Mouse (Mus musculus): ENCODE measurements around the gene Lrrc73. TPM values are rescaled to one million over a fixed set of nuclear protein-coding genes. Genes with fewer than 3 reads are reported as not detected.

Gene Lrrc73
- total RNA-seq, 2 experiments from 2014 or later = 0.29 to 0.84 TPM

DNA sequence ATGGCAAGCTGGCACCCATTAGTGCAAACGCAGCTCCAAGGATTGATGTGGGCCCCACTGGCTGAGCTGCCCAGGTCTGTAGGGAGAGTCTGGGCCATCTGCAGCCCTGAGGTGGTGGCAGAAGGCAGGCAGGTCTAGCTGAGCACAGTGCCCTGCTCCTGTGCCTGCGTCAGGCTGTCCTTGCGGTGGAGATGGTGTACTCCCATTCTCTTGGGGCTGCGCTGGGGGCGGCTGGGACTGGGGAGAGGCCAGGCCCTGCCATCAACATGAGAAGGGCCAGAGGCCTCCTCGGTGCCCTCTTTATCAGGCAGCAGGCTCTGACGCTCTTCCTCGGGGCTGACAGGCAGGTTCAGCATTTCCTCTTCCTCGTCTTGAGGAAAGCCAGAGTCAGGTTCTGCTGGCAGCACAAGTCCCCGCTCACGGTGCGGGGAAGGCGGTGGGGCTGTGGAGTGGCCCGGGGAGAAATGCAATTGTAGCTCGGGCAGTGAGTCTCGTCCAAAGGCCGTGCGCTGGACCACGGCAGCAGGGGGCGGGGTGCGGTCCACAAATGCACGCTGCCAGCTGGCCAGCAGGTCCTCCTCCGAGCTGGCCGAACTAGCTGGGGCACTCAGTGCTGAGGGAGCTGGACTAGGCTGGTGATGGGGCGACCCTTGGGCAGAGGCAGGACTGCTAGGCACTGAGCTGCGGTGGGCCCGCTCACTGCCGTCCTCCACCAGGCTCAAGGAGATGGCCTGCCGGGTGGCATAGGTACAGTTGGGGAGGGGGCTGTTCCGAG lies 5.1 kb downstream of the Lrrc73 start:
- no peak for DNase-seq
- intact Hi-C loops (cut with DNase I; ENCODE audit: low total_unique reads) = no loop called here

DNA sequence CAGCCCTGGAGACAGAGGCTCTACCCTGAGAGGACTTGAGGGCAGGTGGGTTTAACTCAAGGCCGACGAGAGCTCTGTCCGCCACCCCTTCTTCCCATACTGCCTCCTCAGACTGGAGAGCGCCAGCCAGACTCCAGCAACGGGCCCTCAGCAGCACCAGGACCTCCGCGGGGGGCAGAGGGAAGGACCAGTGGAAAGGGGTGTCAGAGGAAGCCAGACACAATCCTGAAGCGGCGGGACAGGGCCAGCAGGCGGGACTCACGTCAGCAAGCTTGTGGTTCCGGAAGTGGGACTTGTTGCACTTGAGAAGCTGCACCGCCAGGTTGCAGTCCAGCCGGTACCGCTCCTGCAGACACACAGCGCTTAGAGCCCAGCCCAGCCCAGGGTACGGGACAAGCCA lies 6.3 kb downstream of the Lrrc73 start:
- DNase-seq = no peak
- intact Hi-C loops (cut with DNase I; ENCODE audit: low total_unique reads) = loop anchor here (10.0 kb wide), 1 partner anchor 125 kb away; the partner anchor contains the start of gene Zfp318

DNA sequence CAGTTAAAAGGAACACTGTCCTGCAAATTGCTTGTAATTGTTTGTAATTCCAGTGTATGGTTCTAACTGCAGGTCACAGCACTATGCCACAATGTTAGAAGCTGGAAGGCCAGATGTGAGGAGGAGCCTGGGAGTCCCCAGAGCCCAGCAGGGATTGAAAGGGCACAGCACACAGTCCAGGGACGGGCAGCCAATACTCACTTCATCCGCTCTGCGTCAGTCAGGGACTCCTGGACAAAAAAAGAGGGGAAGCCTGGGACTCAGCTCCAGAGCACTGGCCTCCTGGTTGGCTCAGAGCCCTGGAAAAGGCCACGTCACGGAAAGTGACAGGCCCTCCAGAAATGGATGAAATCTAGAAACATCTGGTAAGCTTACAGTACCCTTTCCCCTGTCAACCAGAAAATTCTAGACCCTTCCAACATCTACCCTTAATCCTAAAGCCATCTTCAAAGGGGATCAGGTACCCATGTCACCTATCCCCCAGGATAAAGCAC lies 8.9 kb downstream of the Lrrc73 start:
- intact Hi-C loops (cut with DNase I; ENCODE audit: low total_unique reads) = loop anchor here (10.0 kb wide), 1 partner anchor 123 kb away; the partner anchor contains the start of gene Zfp318
- no peak for DNase-seq

DNA sequence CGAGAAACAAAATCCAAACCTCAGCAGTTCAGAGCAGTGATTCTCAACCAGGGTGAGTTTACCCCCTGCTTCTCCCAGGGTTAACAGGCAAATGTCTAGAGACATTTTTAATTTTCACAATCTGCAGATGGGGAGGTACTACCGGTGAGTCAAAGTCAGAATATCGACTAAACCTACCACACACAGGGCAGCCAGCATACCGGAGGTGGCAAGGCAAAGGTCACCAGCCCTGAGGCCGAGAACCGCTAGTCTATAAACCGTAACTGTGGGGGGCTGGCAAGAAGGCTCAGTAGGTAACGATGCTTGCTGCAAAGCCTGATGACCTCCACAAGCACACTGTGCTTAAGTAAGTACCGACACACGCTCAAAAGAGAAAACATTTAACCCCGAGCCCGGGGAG lies 12.2 kb downstream of the Lrrc73 start:
- intact Hi-C loops (cut with DNase I; ENCODE audit: low total_unique reads) = loop anchor here (10.0 kb wide), 1 partner anchor 119 kb away; the partner anchor contains the start of gene Zfp318
- DNase-seq = no peak

DNA sequence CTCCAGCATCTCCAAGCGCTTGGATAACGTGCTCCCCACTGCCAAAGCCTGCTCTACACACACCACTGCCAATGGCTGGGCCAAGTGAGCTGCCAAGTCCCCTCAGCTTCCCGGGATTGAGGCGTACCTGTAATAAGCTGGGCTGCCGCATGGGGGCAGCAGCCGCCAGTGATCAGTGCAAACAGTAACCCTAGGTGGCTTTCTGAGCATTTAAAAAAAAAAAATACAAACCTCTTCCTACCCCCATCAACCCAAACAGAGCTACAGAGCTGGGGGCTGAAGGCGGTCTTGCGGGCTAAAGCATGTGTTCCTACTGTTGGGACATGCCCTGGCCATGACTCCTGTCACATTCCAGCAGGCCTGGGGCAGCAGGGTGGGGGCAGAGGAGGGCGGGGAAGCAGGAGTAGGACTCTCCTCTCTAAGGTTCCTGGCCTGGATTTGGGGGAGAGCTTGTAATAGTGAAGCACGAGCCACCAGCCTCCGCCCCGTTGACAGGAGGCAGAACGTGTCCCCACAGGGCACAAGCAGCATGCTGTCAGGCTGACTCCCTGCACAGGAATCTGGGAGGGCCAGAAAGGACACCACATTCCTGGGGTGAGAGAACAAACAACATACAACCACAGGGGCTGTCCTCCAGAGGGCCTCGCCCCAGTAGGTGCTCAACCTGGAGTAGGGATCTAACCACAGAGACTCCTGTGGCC lies 12.7 kb downstream of the Lrrc73 start:
- intact Hi-C loops (cut with DNase I; ENCODE audit: low total_unique reads) = loop anchor here (2.0 to 10.0 kb wide), 2 partner anchors 33 to 119 kb away; partner anchors contain the start of gene Zfp318
- DNase-seq = peak; percentile 86

DNA sequence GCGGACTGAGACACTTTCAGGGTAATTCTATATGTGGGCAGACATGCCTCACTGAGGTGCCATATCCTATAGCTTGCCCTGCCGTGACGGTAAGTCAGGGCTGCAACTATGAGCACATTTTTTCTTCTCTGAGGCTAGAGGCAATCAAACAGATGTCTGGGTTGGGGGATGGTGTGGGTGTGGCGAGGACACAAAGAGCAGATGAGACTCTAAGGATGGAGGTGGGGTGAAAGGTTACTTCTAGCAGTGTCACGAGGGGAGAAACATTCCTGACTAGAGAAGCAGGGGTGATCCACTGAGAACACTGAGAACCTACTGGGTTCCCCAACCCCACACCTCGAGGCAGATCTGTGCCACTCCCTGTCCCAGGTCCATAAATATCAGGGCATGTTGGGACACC lies 13.7 kb downstream of the Lrrc73 start:
- intact Hi-C loops (cut with DNase I; ENCODE audit: low total_unique reads) = loop anchor here (2.0 to 10.0 kb wide), 2 partner anchors 32 to 118 kb away; partner anchors contain the start of gene Zfp318
- no peak for DNase-seq

DNA sequence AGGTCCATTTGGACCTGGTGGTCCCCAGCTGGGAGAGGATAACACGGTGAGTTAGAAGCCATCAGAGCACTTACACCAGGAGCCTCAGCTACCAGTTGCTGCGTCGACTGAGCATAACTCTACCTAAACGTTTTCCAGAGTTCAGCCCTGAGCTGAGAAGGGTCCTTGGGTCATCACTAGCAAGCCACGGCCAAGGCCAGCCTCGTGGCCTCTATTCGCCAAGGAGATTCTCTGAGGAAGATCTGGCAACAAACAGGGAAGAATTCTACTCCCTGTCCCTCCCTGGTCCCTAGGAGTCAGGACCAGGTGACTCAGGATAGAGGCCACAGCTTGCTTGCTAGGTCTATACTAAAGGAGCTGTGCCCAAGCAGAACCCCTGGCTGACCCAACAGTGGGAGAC lies 14.2 kb downstream of the Lrrc73 start:
- no peak for DNase-seq
- intact Hi-C loops (cut with DNase I; ENCODE audit: low total_unique reads) = loop anchor here (2.0 to 10.0 kb wide), 2 partner anchors 31 to 117 kb away; partner anchors contain the start of gene Zfp318

DNA sequence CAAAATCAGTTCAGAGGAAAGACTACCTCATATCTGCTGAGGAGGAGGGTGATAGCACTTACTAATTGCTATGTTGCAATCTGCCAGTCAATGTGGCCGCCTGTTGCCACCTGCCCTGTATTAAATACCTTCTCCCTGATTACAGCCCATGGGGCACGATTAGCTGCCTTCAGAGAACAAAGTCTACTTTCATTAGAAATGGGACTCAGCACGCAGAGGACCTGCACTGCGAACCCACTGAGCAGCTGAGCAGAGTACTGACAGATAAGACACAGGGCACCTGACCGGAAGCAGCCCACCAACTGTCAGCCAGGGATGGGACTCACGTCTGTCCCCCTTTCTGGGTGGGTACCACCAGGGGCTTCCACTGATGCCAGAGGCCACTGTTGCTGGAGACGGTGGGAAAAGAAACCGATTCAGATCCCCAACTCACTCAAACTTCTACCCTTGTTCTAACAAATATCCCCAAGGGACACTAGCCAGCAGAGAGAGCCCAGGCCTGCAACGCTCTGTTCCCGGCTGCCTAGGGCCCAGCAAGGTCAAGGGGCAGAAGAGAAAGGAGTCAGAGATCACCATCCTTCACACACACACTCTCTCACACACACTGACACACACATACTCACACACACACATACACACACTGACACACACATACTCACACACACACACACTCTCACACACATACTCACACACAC lies 14.8 kb downstream of the Lrrc73 start:
- no peak for DNase-seq
- intact Hi-C loops (cut with DNase I; ENCODE audit: low total_unique reads) = loop anchor here (10.0 kb wide), 1 partner anchor 117 kb away; the partner anchor contains the start of gene Zfp318

DNA sequence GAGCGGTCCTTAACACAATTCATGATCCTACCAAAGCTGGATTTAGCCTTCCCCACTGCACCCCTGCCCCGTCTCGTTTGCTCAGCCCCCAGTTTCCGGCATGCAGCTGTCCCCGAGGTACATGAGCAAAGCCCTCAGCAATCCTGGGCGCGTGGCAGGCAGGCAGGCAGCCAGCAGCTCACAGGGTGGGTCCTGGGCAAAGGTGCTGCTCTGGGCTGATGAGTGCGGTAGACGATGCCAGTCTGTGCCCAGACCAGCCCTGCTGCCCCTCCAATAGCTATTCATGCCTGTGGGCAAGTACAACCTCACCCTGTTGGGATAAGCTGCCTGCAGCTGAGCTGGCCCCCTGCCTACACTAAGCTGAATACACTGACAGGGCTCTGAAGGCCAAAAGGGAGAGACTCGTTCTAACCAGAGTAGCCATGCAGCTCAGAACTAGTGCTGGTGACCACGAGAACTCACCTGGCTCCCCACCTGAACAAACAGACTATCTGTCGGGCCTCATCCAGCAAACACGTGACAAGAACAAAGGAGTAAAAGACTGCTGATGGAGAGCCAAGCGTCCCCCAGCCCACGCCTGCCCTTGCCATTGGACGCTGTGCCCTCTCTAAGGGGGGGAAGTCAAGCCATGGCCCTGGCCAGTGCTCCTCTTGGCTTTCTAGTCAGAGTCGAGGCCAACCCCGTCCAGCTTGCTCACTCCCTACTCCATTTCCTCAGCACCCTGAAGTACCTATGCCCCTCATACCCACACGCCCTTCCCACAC lies 16.6 kb downstream of the Lrrc73 start:
- peak; percentile 59 for DNase-seq
- intact Hi-C loops (cut with DNase I; ENCODE audit: low total_unique reads) = loop anchor here (10.0 kb wide), 1 partner anchor 115 kb away; the partner anchor contains the start of gene Zfp318

DNA sequence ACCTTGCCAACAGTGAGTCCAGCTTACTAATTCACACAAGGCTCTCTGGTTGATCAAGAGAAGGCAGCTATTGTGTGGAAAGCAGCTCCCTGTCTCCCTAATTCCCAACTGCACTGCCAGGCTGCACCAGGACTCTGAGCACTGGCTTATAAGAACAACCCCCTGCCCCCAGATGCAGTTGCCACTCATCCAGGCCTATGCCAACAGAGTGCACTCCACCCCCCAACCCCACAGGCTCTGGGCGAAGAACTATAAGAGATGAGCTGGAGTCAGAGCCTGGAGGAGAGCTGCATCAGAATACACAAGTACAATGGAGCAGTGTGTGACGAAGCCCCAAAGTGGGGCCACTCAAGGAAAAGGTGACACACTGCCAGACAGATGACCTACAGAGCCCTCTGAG lies 18.7 kb downstream of the Lrrc73 start:
- DNase-seq = no peak
- intact Hi-C loops (cut with DNase I; ENCODE audit: low total_unique reads) = no loop called here

DNA sequence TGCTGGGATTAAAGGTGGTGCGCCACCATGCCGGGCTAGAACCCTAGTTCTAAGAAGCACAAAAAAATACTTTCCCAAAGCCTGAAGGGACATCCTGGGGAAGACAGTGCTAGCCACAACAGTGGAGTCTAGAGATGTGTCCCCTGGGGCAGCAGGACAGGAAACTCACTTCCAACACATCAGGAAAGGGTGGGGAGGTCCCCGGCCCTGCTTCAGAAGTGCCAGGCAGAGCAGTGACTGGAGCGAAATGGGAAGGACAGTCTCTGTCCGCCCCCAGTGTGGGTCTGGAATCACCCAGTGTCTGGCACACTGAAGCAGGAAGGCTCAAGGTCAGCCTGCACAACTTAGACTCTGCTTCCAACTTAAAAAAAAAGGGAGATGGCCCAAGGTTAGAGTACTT lies 19.3 kb downstream of the Lrrc73 start:
- intact Hi-C loops (cut with DNase I; ENCODE audit: low total_unique reads) = no loop called here
- DNase-seq = no peak

DNA sequence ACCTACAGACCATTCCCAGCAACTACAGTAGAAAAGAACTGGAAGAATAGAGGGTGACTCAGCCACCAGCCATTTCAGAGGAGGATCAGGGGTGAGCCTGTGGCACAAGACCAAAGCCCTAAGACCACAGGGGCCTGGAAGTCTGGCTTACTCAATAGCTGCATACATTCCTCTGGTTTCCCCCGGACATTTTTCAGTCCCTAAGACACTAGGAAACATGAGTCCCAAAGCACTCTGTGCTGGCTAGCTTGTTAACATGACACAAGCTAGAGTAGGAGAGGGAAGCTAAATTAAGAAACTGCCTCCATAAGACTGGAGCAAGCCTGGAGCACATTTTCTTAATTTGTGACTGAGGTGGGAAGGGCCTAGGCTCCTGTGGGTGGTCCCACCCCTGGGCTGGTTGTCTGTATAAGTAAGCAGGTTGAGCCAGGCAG lies 20.5 kb downstream of the Lrrc73 start:
- DNase-seq = no peak
- intact Hi-C loops (cut with DNase I; ENCODE audit: low total_unique reads) = no loop called here

DNA sequence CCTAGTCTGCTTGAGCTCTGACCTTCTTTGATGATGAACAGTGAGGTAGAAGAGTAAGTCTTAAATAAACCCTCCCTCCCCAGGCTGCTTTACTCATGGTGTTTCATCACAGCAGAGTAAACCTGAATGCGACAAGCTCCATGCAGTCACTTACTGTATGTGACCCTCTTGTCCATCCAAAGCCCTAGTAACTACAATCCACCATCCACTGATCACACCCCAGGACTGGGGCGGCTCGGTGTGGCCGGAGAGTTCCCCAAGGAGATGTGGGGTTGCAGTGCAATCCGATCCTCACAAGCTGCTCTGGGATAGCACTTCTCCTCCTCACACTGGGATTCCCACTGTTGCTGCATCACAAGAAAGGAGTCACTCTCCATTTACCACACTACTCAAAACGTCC lies 21.1 kb downstream of the Lrrc73 start:
- intact Hi-C loops (cut with DNase I; ENCODE audit: low total_unique reads) = no loop called here
- DNase-seq = no peak

DNA sequence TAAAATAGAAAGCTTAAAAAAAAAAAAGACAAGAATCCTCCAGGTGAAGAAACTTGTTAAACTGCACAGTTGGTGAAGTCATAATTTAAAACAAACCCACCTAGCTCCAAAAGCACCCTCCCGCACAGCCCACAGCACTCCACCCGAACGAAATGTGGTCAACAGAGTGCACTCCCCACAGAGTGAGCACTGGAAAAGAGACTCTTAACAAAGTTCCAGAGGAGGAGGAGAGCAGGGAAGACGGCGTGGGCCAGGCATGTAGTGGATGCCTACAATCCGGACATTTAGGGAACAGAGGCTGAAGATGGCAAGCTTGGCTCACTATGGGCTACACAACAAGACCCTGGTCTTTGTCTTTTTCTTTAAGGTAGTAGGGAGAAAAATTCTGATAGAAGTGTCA lies 21.7 kb downstream of the Lrrc73 start:
- intact Hi-C loops (cut with DNase I; ENCODE audit: low total_unique reads) = no loop called here
- no peak for DNase-seq

DNA sequence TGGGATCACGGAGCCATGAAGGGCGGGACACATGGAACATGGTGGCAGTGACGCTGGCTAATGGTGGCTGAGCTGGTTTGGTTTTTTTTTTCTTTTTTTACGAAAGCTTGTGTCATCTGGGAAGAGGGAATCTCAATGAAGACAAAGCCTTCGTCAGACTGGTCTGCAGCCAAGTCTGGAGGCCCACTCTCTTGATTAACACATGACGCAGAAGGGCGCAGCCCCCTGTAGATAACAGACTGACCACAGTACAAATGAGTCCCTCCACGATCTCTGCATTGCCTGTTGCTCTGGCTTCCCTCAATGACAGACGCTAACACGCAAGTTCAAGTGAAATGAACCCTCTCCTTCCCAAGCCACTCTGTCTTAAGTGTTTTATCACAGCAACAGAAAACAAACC lies 22.2 kb downstream of the Lrrc73 start:
- DNase-seq = no peak
- intact Hi-C loops (cut with DNase I; ENCODE audit: low total_unique reads) = no loop called here

DNA sequence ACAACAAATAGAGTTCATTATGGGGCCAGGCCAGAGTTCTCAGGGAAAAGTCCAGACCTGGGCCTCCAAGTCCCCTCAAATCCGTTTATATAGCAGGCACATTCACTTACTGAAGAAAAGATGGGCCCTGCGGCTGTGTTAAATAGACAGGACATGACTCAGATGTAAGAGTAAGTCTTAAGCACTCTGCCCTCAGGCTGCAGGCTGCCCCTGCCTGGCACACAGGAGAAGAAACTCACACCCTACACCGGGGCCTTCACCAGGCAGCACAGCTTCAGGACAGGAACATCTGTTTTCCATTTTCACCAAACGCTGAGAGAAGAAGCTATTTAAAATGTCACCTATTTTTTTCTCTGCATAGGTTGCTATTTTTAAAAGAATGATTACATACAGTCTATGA lies 24.3 kb downstream of the Lrrc73 start:
- DNase-seq = no peak
- intact Hi-C loops (cut with DNase I; ENCODE audit: low total_unique reads) = no loop called here

DNA sequence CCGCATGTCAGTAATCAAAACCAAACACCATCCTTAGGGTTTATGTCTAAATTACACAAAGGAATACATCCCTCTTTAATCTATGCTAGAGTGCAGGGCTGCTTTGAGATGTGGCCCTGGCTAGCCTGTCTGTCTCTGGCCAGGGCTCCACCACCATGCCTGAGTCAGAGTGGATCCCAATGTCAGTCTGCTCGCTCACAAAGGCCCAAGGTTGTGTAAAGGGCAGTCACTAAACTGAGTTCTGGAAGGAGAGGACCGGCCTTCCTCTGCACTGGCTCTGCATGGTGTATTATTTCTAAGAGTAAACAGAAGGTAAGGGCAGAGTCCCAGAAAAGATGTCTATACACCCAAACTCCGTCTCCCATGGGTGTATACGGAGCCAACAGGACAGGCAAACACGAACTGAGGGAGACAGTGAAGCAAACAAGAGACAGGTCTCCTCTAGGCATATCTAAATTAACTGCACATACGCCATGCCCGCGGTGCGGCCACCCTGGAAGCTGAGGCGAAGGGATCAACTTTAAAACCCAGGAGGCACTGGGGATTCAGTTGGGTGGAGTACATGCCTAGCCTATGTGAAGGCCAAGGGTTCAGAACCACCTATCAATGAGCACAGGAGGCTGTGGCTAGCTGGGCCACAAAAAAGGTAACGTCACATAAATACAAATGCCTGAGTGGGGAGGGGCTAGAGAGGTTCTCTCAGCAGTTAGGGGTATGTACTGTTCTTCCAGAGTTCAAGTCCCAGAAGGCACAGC lies 24.9 kb downstream of the Lrrc73 start:
- DNase-seq = no peak
- intact Hi-C loops (cut with DNase I; ENCODE audit: low total_unique reads) = no loop called here

DNA sequence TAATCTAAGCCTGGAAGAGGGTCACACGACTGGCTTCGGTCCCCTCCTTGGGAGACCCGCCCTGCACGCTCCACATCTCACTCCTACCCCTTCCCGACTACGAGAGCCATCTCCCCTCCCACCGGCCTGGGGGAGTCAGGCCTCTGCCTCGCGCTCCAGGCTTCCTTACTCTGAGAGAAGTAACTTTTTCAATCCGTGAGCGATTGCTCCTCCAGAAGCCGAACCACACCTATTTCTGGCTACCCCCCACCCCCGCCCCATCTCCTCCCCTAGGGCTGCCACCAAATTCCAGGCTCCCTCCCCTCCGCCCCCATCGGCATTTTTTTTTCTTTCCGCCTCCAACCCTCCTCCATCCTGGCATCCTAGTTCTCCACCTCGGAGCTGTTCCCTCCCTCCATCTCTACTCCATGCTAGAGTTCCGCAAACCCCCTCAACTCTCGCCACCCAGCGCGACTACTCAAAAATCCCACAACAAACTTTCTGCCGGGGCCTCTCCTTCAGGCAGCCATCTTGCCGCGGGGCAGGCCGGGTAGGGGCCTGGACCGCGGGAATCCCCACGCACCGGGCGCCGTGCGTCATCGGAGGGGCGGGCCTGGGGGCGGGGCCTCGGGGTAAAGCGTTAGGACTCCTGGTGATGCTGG lies 29.3 kb downstream of the Lrrc73 start, which contains the start of gene Tjap1:
TSS of gene Tjap1 (minus strand) at position 544 of the 641 bp plus-strand sequence.
- peak; percentile 89 for DNase-seq
- intact Hi-C loops (cut with DNase I; ENCODE audit: low total_unique reads) = no loop called here
